Mouse (Mus musculus) T-cell, adult 2 months (primary cell): ENCODE measurements around the gene Rab11fip5.

Experiments used
- DNase-seq: peaks from one replicate; pipeline ENCODE4 v3.0.0; 2022; ENCODE audit warnings: low spot score

The Rab11fip5 gene

GRCm38 (mm10) chr6:85314064-85314798, 60.2 kb downstream of the Rab11fip5 start:
- DNase-seq = no peak

GRCm38 (mm10) chr6:85307894-85308293, 66.5 kb downstream of the Rab11fip5 start:
- no peak for DNase-seq

- DNase-seq = no peak
Measured at GRCm38 (mm10) chr6:85306375-85306774, 68.1 kb downstream of the Rab11fip5 start.

- DNase-seq = no peak
Measured at GRCm38 (mm10) chr6:85305826-85306225, 68.6 kb downstream of the Rab11fip5 start.

GRCm38 (mm10) chr6:85304966-85305365, 69.5 kb downstream of the Rab11fip5 start:
- DNase-seq = no peak

GRCm38 (mm10) chr6:85302326-85303055, 71.9 kb downstream of the Rab11fip5 start:
- no peak for DNase-seq

- DNase-seq = peak; percentile 8
Measured at GRCm38 (mm10) chr6:85295384-85296167, 78.9 kb downstream of the Rab11fip5 start.

- DNase-seq = no peak
Measured at GRCm38 (mm10) chr6:85294004-85294379, 80.4 kb downstream of the Rab11fip5 start.

- DNase-seq = no peak
Measured at GRCm38 (mm10) chr6:85293255-85294003, 81.0 kb downstream of the Rab11fip5 start.

- DNase-seq = no peak
Measured at GRCm38 (mm10) chr6:85290869-85291824, 83.3 kb downstream of the Rab11fip5 start.

GRCm38 (mm10) chr6:85288193-85288857, 86.1 kb downstream of the Rab11fip5 start:
- no peak for DNase-seq

- DNase-seq = no peak
Measured at GRCm38 (mm10) chr6:85286283-85287047, 88.0 kb downstream of the Rab11fip5 start.
